ENCODE assay signal across 9 mouse cellular contexts in the genomic region with DNA sequence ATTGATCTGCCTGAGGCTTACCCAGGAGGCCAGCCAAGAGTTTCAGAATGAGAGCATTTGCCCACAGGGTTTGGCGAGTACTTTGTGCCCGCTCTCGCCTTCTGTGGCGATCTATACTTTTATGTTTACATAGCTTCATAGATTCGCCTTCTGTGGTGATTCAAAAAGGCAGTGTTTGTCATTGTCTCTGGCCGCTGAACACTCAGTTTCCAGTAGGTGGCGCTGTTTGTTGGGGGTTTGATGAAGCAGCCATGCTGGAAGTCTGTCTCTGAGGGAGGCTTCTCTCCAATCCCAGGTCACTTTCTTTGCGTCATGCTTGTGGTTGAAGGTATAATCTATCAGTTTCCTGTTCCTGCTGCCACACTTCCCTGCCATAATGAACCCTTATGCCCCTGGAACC. TPM values are rescaled to one million over a fixed set of nuclear protein-coding genes. Genes with fewer than 3 reads are reported as not detected.
DNase-seq lines count a peak whose midpoint lies in the region; ATAC-seq and TF ChIP-seq lines count a peak whose summit lies in the region.
"Had no signal": no experiment of that assay in that cellular context is flagged by ENCODE, and none has a peak within 500 bp of the region (broad histone marks: within the 10 kb centered on the region; RNA-seq: fewer than 3 reads in every experiment).

No protein-coding gene starts in this region.

- no peaks in the 10 kb centered on the region for H3K36me3 ChIP-seq in heart, embryonic 12.5 days
- no peaks in the 10 kb centered on the region for H3K36me3 ChIP-seq in forebrain, embryonic 14.5 days (ENCODE audit: control insufficient read depth, insufficient read depth, low read length)
- H3K36me3 ChIP-seq in midbrain, postnatal 0 days (ENCODE audit: insufficient read depth, low read length) = no peaks in the 10 kb centered on the region
- H3K36me3 ChIP-seq: limb, embryonic 13.5 days had no signal

- ATAC-seq in heart, embryonic 12.5 days (ENCODE audit: insufficient number of reproducible peaks, low FRiP score) = no peak
- ATAC-seq in forebrain, embryonic 14.5 days = no peak
- ATAC-seq in midbrain, postnatal 0 days (ENCODE audit: low FRiP score) = no peak

- 27% methylated on average over 8 of the region's 8 CpGs for WGBS in heart, embryonic 12.5 days
- WGBS in forebrain, embryonic 14.5 days = 14% methylated on average over 8 of the region's 8 CpGs
- WGBS in midbrain, postnatal 0 days = 17% methylated on average over 8 of the region's 8 CpGs

- peaks cover 25% of the 10 kb centered on the region for H3K27me3 ChIP-seq in heart, embryonic 12.5 days (replicated peaks)
- no peaks in the 10 kb centered on the region for H3K27me3 ChIP-seq in forebrain, embryonic 14.5 days (replicated peaks; ENCODE audit: control insufficient read depth, insufficient read depth, low read length)
- H3K27me3 ChIP-seq in midbrain, postnatal 0 days (ENCODE audit: insufficient read depth, low read length) = no peaks in the 10 kb centered on the region

- TF ChIP-seq CTCF in midbrain, postnatal 0 days (IDR thresholded peaks at IDR 0.05) = peak; percentile 83

- peak; percentile 91 for DNase-seq in heart, adult 11 months
- DNase-seq in CD4-positive helper T cell, adult 2 months (ENCODE audit: low read depth, low spot score) = peak; percentile 71
- peak; percentile 76 for DNase-seq in brain, adult 2 months (ENCODE audit: low read depth, low spot score)
- peak; percentile 74 for DNase-seq in forebrain, embryonic 14.5 days (ENCODE audit: low spot score)
- peak; percentile 17 to 58 for DNase-seq in layer of hippocampus, adult 18-20 months (ENCODE audit: low spot score in 2 of 2)
- peak; percentile 78 for DNase-seq in midbrain, postnatal 0 days (ENCODE audit: low spot score)
- peak; percentile 63 for DNase-seq in testis, postnatal 14 days (ENCODE audit: low spot score)

- H3K9ac ChIP-seq in heart, embryonic 12.5 days = no peak overlapping the region
- H3K9ac ChIP-seq in forebrain, embryonic 14.5 days (ENCODE audit: low read length) = no peak overlapping the region
- no peak overlapping the region; the same call in 1 of the 2 replicates for H3K9ac ChIP-seq in midbrain, postnatal 0 days (replicated peaks; ENCODE audit: low read length, poor library complexity, severe bottlenecking)
- H3K9ac ChIP-seq: limb, embryonic 13.5 days had no signal

- no peak overlapping the region for H3K27ac ChIP-seq in heart, embryonic 12.5 days (ENCODE audit: poor library complexity, severe bottlenecking)
- no peak overlapping the region for H3K27ac ChIP-seq in forebrain, embryonic 14.5 days (ENCODE audit: low read depth, low read length)
- no peak overlapping the region for H3K27ac ChIP-seq in midbrain, postnatal 0 days (ENCODE audit: low read depth, low read length)
- H3K27ac ChIP-seq: limb, embryonic 13.5 days had no signal

- H3K4me2 ChIP-seq in heart, embryonic 12.5 days = no peak overlapping the region
- H3K4me2 ChIP-seq in forebrain, embryonic 14.5 days (ENCODE audit: low read length) = no peak overlapping the region
- no peak overlapping the region for H3K4me2 ChIP-seq in midbrain, postnatal 0 days (ENCODE audit: low read depth, low read length, poor library complexity, severe bottlenecking)

- H3K9me3 ChIP-seq in heart, embryonic 12.5 days (replicated peaks) = no peaks in the 10 kb centered on the region
- no peaks in the 10 kb centered on the region for H3K9me3 ChIP-seq in forebrain, embryonic 14.5 days (replicated peaks; ENCODE audit: control insufficient read depth, low read length)
- no peaks in the 10 kb centered on the region for H3K9me3 ChIP-seq in midbrain, postnatal 0 days (ENCODE audit: low read length)
- H3K9me3 ChIP-seq: limb, embryonic 13.5 days had no signal

- H3K4me1 ChIP-seq in heart, embryonic 12.5 days (replicated peaks) = 0 out of 2 replicates have a peak, but pooled peaks cover 5% of the 10 kb centered on the region
- H3K4me1 ChIP-seq in forebrain, embryonic 14.5 days (ENCODE audit: control insufficient read depth, insufficient read depth, low read length) = no peaks in the 10 kb centered on the region
- peaks cover 5% of the 10 kb centered on the region; the same call in 1 of the 2 replicates for H3K4me1 ChIP-seq in midbrain, postnatal 0 days (ENCODE audit: insufficient read depth, low read length)
- H3K4me1 ChIP-seq: limb, embryonic 13.5 days had no signal

- H3K4me3 ChIP-seq in heart, embryonic 12.5 days = no peak overlapping the region
- H3K4me3 ChIP-seq in forebrain, embryonic 14.5 days (ENCODE audit: low read depth, low read length) = no peak overlapping the region
- no peak overlapping the region for H3K4me3 ChIP-seq in midbrain, postnatal 0 days (ENCODE audit: low read depth, low read length)
- H3K4me3 ChIP-seq: limb, embryonic 13.5 days had no signal

RNA-seq across cellular contexts. Expression of a gene that starts 22.0 kb away (rescaled TPM):
- not detected in 2 replicates for polyA plus RNA-seq in heart, embryonic 12.5 days (2016; fragmentation: Nextera tagmentation; extraction: Ambion mirVana)
- polyA plus RNA-seq in forebrain, embryonic 14.5 days (2014; fragmentation: Nextera tagmentation; extraction: Ambion mirVana) = not detected in 2 replicates
- total RNA-seq in layer of hippocampus, adult 18-20 months (2021) = not detected
- total RNA-seq in midbrain, postnatal 0 days (2014; rRNA removed) = 0.16 TPM in 1 of 2 replicates, not detected in the other
- polyA plus RNA-seq in midbrain, postnatal 0 days (2015; fragmentation: Nextera tagmentation; extraction: Ambion mirVana) = not detected in 2 replicates
- polyA plus RNA-seq: limb, embryonic 13.5 days had no signal

RNA-seq across cellular contexts. Expression of a gene that starts 34.7 kb away (rescaled TPM):
- not detected in 2 replicates for polyA plus RNA-seq in heart, embryonic 12.5 days (2016; fragmentation: Nextera tagmentation; extraction: Ambion mirVana)
- polyA plus RNA-seq in forebrain, embryonic 14.5 days (2014; fragmentation: Nextera tagmentation; extraction: Ambion mirVana) = not detected in 2 replicates
- not detected for total RNA-seq in layer of hippocampus, adult 18-20 months (2021)
- total RNA-seq in midbrain, postnatal 0 days (2014; rRNA removed) = not detected in 2 replicates
- not detected in 2 replicates for polyA plus RNA-seq in midbrain, postnatal 0 days (2015; fragmentation: Nextera tagmentation; extraction: Ambion mirVana)
- polyA plus RNA-seq: limb, embryonic 13.5 days had no signal

RNA-seq across cellular contexts. Expression of a gene that starts 46.3 kb away (rescaled TPM):
- polyA plus RNA-seq in heart, embryonic 12.5 days (2016; fragmentation: Nextera tagmentation; extraction: Ambion mirVana) = not detected in 2 replicates
- polyA plus RNA-seq in forebrain, embryonic 14.5 days (2014; fragmentation: Nextera tagmentation; extraction: Ambion mirVana) = not detected in 2 replicates
- not detected for total RNA-seq in layer of hippocampus, adult 18-20 months (2021)
- not detected in 2 replicates for total RNA-seq in midbrain, postnatal 0 days (2014; rRNA removed)
- polyA plus RNA-seq in midbrain, postnatal 0 days (2015; fragmentation: Nextera tagmentation; extraction: Ambion mirVana) = not detected in 2 replicates
- polyA plus RNA-seq: limb, embryonic 13.5 days had no signal

RNA-seq across cellular contexts. Expression of a gene that starts 52.7 kb away (rescaled TPM):
- 0.17 and 0.28 TPM in 2 replicates for polyA plus RNA-seq in heart, embryonic 12.5 days (2016; fragmentation: Nextera tagmentation; extraction: Ambion mirVana)
- not detected in 2 replicates for polyA plus RNA-seq in forebrain, embryonic 14.5 days (2014; fragmentation: Nextera tagmentation; extraction: Ambion mirVana)
- total RNA-seq in layer of hippocampus, adult 18-20 months (2021) = under 1 TPM in 1 of 2 experiments, not detected in 1; 0.32 TPM
- total RNA-seq in midbrain, postnatal 0 days (2014; rRNA removed) = 0.85 TPM in 1 of 2 replicates, not detected in the other
- polyA plus RNA-seq in midbrain, postnatal 0 days (2015; fragmentation: Nextera tagmentation; extraction: Ambion mirVana) = 0.14 and 0.22 TPM in 2 replicates
- polyA plus RNA-seq: limb, embryonic 13.5 days had no signal

Comparison
In these comparisons a context has a peak if more than half of its experiments do, and no peak if none do; other contexts are left out.
1. DNase-seq: peak in every context shown above with its lines; median percentile 91 in heart, adult 11 months; 78 in midbrain, postnatal 0 days; 76 in brain, adult 2 months; 74 in forebrain, embryonic 14.5 days; 71 in CD4-positive helper T cell, adult 2 months; 63 in testis, postnatal 14 days; 38 in layer of hippocampus, adult 18-20 months.